Mouse (Mus musculus): ENCODE measurements around the gene Acer1. TPM values are rescaled to one million over a fixed set of nuclear protein-coding genes. Genes with fewer than 3 reads are reported as not detected.
A peak's percentile ranks its signal among the peaks of the same experiment; 100 is the strongest.

The Acer1 gene
- polyA plus RNA-seq, 1 experiment from 2014 or later: not detected

DNA sequence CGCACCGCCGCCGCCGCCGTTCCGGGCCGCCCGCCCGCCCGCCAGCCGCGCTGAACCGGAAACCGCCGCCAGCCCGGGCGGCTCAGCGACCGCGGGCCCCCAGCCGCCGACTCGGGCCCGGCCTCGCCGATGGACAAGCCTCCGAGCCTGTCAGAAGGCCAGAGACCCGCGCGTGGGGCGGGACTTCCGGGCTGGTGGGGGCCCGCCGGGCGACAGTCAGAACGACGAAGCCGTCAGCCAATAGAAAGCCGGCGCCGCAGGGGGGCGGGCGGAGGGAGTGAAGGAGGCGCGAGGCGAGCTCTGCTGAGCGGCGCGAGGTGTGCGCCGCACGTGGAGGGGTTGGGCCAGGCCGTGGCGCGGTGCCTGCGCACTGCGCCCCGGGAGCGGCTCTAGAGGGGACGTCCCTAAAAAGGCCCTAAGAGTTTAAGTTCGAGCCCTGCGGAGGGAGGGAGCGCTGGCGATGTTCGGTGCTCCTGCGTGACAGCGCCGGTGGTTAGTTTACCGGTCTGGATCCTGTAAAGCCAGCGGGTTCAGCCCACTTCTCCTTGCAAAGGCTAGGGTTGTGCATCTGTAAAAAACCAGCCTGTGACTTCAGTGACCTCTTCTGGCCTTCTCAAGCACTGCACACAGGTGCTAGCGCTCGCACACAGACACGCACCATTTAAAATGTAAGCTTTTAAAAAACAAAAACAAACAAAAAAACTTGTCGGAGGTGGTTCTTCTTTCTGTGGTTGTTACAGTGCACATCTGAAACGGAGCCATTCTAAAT is 46.4 kb downstream of the Acer1 start, which contains the start of gene Mllt1:
Gene Mllt1 (minus strand): TSS at position 53 of the 769 bp plus-strand sequence.
- H3K27me3 ChIP-seq (ENCODE audit: control insufficient read depth, insufficient read depth, low read depth, low read length): no peaks in the 10 kb centered on the region
- peak within 1 kb of the TSS; percentile 92 for H3K4me3 ChIP-seq (ENCODE audit: low read depth, low read length)
- H3K27ac ChIP-seq (ENCODE audit: low read length): peak within 1 kb of the TSS; percentile 86
- H3K9ac ChIP-seq (ENCODE audit: low read depth, low read length): peak within 1 kb of the TSS; percentile 88
- 3% methylated on average over 68 of the region's 76 CpGs for WGBS
- H3K4me1 ChIP-seq (ENCODE audit: control insufficient read depth, insufficient read depth, low read length): peaks cover 31% of the 10 kb centered on the region
- peak within 1 kb of the TSS; percentile 73 for H3K4me2 ChIP-seq (ENCODE audit: low read length)
- H3K9me3 ChIP-seq (replicated peaks; ENCODE audit: control insufficient read depth, low read length, poor library complexity, severe bottlenecking): no peaks in the 10 kb centered on the region
- H3K36me3 ChIP-seq (ENCODE audit: control insufficient read depth, insufficient read depth, low read length): no peaks in the 10 kb centered on the region
- peak; percentile 99 for ATAC-seq

DNA sequence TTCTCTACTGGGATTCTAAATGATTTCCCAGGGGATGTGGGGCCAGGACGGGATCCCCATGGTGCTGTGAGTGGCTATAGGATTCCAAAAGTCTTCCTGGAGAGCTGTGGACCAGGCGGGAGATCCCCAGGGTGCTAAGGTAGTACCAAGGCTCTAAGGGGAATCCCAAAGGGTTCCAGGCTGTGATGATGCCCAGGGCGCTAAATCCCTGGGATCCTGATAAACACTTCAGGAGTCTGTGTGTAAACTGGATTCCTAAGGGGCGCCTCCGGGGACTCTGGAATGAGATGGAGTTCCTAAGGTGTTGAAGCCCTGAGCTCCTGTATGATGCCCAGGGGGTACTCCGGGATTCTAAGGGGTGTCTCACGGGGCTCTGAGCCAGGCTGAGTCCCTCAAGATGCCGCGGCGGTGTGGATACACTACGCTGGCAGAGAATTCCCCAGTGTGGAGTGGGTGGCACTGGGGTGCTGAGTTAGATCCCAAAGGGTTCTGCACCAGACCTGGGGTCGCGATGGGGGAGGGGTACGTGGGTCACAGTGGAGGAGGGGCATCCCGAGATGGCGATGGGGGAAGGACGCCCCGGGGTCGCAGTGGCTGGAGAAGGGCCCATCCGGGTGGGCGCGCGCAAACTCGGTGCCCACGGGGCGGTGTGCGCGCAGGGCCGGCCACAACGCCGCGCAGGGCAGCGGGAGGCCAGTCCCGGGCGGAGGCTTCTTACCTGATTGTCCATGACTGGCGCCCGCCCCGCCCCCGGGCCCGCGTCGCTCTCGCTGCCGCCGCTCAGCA is 47.2 kb downstream of the Acer1 start:
- ATAC-seq: peak; percentile 59
- Histone ChIP-seq H3K4me1 (ENCODE audit: control insufficient read depth, insufficient read depth, low read length) (peaks cover 34% of the 10 kb centered on the region), H3K27me3 (ENCODE audit: control insufficient read depth, insufficient read depth, low read depth, low read length) (no peaks in the 10 kb centered on the region), H3K9ac (ENCODE audit: low read depth, low read length) (peak overlapping the region; percentile 88), H3K36me3 (ENCODE audit: control insufficient read depth, insufficient read depth, low read length) (no peaks in the 10 kb centered on the region), H3K4me2 (ENCODE audit: low read length) (peak overlapping the region; percentile 73), H3K4me3 (ENCODE audit: low read depth, low read length) (peak overlapping the region; percentile 92), H3K27ac (ENCODE audit: low read length) (peak overlapping the region; percentile 86), H3K9me3 (replicated peaks; ENCODE audit: control insufficient read depth, low read length, poor library complexity, severe bottlenecking) (no peaks in the 10 kb centered on the region)
- WGBS: 1% methylated on average over 42 of the region's 45 CpGs

GRCm38 (mm10) chr17:56933395-56933794 is 48.5 kb downstream of the Acer1 start:
- H3K4me2 ChIP-seq (ENCODE audit: low read length): peak overlapping the region; percentile 73
- H3K4me3 ChIP-seq (ENCODE audit: low read depth, low read length): no peak overlapping the region

GRCm38 (mm10) chr17:56930026-56930425 is 51.9 kb downstream of the Acer1 start:
- Histone ChIP-seq H3K27me3 (ENCODE audit: control insufficient read depth, insufficient read depth, low read depth, low read length) (no peaks in the 10 kb centered on the region), H3K36me3 (ENCODE audit: control insufficient read depth, insufficient read depth, low read length) (peaks cover 3% of the 10 kb centered on the region; the same call in 1 of the 2 replicates), H3K4me2 (ENCODE audit: low read length) (no peak overlapping the region), H3K9me3 (replicated peaks; ENCODE audit: control insufficient read depth, low read length, poor library complexity, severe bottlenecking) (no peaks in the 10 kb centered on the region), H3K9ac (ENCODE audit: low read depth, low read length) (no peak overlapping the region), H3K4me3 (ENCODE audit: low read depth, low read length) (no peak overlapping the region), H3K27ac (ENCODE audit: low read length) (no peak overlapping the region), H3K4me1 (ENCODE audit: control insufficient read depth, insufficient read depth, low read length) (peaks cover 34% of the 10 kb centered on the region)
- 94% methylated on average over 8 of the region's 8 CpGs for WGBS
- ATAC-seq: no peak

More at GRCm38 (mm10) chr17:56933395-56933794, 48.5 kb downstream of the Acer1 start:
- Histone ChIP-seq H3K36me3 (ENCODE audit: control insufficient read depth, insufficient read depth, low read length) (no peaks in the 10 kb centered on the region), H3K9ac (ENCODE audit: low read depth, low read length) (no peak overlapping the region), H3K27ac (ENCODE audit: low read length) (no peak overlapping the region), H3K9me3 (replicated peaks; ENCODE audit: control insufficient read depth, low read length, poor library complexity, severe bottlenecking) (no peaks in the 10 kb centered on the region), H3K27me3 (ENCODE audit: control insufficient read depth, insufficient read depth, low read depth, low read length) (no peaks in the 10 kb centered on the region), H3K4me1 (ENCODE audit: control insufficient read depth, insufficient read depth, low read length) (peaks cover 34% of the 10 kb centered on the region)
- 88% methylated on average over 2 of the region's 2 CpGs for WGBS
- ATAC-seq: no peak

DNA sequence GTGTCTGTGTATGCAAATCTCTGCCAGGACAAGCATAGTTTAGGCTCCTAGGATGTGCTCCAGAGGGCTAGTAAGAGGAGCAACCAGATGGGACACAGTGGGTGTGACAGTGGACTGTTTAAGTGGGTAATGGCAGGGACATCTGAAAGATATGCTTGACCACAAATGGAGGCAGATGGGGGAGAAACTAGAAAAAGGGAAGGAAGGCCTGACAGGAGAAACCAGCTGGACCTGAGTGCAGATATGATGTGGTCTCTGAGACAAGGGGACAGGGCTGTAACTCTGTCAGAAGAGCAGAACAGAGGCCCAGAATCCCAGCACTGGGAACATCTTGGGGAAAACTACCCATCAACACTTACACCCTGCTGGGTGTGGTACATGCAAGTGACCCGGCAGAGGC is 52.4 kb downstream of the Acer1 start:
- Histone ChIP-seq H3K9ac (ENCODE audit: low read depth, low read length) (no peak overlapping the region), H3K4me2 (ENCODE audit: low read length) (no peak overlapping the region), H3K4me3 (ENCODE audit: low read depth, low read length) (no peak overlapping the region), H3K9me3 (replicated peaks; ENCODE audit: control insufficient read depth, low read length, poor library complexity, severe bottlenecking) (no peaks in the 10 kb centered on the region), H3K27me3 (ENCODE audit: control insufficient read depth, insufficient read depth, low read depth, low read length) (no peaks in the 10 kb centered on the region), H3K27ac (ENCODE audit: low read length) (no peak overlapping the region), H3K36me3 (ENCODE audit: control insufficient read depth, insufficient read depth, low read length) (peaks cover 3% of the 10 kb centered on the region; the same call in 1 of the 2 replicates), H3K4me1 (ENCODE audit: control insufficient read depth, insufficient read depth, low read length) (peaks cover 33% of the 10 kb centered on the region)
- WGBS: 80% methylated on average over 1 of the region's 1 CpGs
- no peak for ATAC-seq

DNA sequence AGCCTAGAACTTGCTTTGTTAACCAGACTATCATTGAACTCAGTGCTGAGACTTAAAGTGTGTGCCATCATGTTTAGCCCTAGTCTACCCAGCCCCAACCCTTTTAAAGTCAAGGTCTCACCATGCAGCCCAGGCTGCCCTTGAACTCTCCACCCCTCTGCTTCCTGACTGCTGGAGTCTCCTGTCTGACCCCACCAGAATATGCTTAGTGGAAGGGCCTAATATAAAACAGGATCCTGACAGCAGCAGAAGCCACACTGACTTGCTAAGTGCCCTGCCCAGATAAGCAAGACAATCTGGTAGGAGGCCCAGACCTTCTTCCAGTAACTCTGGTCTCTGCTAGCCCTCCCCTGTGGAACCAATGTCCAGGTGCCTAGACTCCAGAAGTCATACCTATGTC is 52.8 kb downstream of the Acer1 start:
- Histone ChIP-seq H3K4me1 (ENCODE audit: control insufficient read depth, insufficient read depth, low read length) (peaks cover 29% of the 10 kb centered on the region), H3K9ac (ENCODE audit: low read depth, low read length) (no peak overlapping the region), H3K4me3 (ENCODE audit: low read depth, low read length) (no peak overlapping the region), H3K27ac (ENCODE audit: low read length) (no peak overlapping the region), H3K9me3 (replicated peaks; ENCODE audit: control insufficient read depth, low read length, poor library complexity, severe bottlenecking) (no peaks in the 10 kb centered on the region), H3K27me3 (ENCODE audit: control insufficient read depth, insufficient read depth, low read depth, low read length) (no peaks in the 10 kb centered on the region), H3K4me2 (ENCODE audit: low read length) (no peak overlapping the region), H3K36me3 (ENCODE audit: control insufficient read depth, insufficient read depth, low read length) (peaks cover 3% of the 10 kb centered on the region; the same call in 1 of the 2 replicates)
- ATAC-seq: no peak

DNA sequence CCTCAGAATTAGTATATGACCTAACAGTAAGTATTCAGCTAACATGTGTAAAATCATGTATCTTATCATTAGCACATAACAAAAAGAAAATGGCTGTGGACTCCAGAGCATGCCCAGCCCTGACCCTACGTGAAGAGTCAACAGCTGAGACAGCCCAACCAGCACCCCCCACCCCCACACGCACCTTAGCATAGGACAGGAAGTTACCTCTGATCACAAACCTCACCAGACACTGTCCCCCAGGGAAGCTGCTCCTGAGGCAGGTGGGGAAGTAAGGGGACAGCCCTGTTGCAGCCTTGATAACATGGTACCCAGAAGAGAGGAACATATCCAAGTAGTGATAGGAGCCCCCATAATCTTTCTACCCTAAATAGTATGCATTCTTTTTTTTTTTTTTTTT is 55.9 kb downstream of the Acer1 start:
- Histone ChIP-seq H3K9me3 (replicated peaks; ENCODE audit: control insufficient read depth, low read length, poor library complexity, severe bottlenecking) (no peaks in the 10 kb centered on the region), H3K27ac (ENCODE audit: low read length) (no peak overlapping the region), H3K4me3 (ENCODE audit: low read depth, low read length) (no peak overlapping the region), H3K27me3 (ENCODE audit: control insufficient read depth, insufficient read depth, low read depth, low read length) (no peaks in the 10 kb centered on the region), H3K36me3 (ENCODE audit: control insufficient read depth, insufficient read depth, low read length) (peaks cover 5% of the 10 kb centered on the region; the same call in 1 of the 2 replicates), H3K4me2 (ENCODE audit: low read length) (no peak overlapping the region), H3K4me1 (ENCODE audit: control insufficient read depth, insufficient read depth, low read length) (peaks cover 3% of the 10 kb centered on the region; the same call in 1 of the 2 replicates), H3K9ac (ENCODE audit: low read depth, low read length) (no peak overlapping the region)
- ATAC-seq: no peak
- 89% methylated on average over 2 of the region's 2 CpGs for WGBS

DNA sequence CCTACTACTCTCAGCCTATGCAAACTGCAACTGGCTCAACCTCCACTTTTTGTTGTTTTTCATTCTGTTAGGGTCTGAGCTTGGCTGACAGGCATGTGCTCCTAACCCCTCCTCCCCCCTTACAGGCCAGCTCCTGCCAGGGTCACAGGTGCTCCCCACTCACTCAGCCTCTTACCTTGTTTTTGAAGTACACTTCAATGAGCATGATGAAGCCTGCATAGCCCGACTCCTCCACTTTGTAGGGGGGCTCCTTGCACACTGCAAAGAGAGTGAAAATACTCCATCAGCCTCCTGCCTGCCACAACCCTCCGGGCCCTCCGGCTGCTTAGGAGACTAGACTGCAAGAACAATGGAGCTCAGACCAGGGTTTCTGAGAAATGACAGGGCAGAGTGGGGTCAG is 62.2 kb downstream of the Acer1 start:
- H3K4me1 ChIP-seq (ENCODE audit: control insufficient read depth, insufficient read depth, low read length): no peaks in the 10 kb centered on the region
- no peak overlapping the region for H3K27ac ChIP-seq (ENCODE audit: low read length)
- 80% methylated on average over 3 of the region's 3 CpGs for WGBS
- peaks cover 18% of the 10 kb centered on the region; the same call in 1 of the 2 replicates for H3K36me3 ChIP-seq (ENCODE audit: control insufficient read depth, insufficient read depth, low read length)
- H3K4me2 ChIP-seq (ENCODE audit: low read length): no peak overlapping the region
- no peaks in the 10 kb centered on the region for H3K9me3 ChIP-seq (replicated peaks; ENCODE audit: control insufficient read depth, low read length, poor library complexity, severe bottlenecking)
- ATAC-seq: no peak
- H3K9ac ChIP-seq (ENCODE audit: low read depth, low read length): no peak overlapping the region
- no peaks in the 10 kb centered on the region for H3K27me3 ChIP-seq (ENCODE audit: control insufficient read depth, insufficient read depth, low read depth, low read length)
- no peak overlapping the region for H3K4me3 ChIP-seq (ENCODE audit: low read depth, low read length)

DNA sequence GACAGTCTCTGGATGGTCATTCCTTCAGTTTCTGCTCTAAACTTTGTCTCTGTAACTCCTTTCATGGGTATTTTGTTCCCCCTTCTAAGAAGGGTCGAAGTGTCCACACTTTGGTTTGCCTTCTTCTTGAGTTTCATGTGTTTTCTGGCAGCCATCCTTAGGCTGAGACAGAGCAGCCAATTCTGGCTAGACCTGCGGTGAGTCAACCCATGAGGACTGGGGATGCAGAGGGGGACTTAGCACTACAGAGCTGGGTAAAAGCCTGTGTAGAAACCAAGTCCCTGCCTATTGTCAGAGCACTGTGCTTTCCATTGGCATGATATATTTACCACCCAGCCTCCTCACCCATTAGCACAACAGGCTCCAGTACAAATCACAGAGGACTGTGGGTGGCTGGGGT is 64.8 kb downstream of the Acer1 start:
- Histone ChIP-seq H3K27me3 (ENCODE audit: control insufficient read depth, insufficient read depth, low read depth, low read length) (no peaks in the 10 kb centered on the region), H3K4me3 (ENCODE audit: low read depth, low read length) (no peak overlapping the region), H3K4me2 (ENCODE audit: low read length) (no peak overlapping the region), H3K9me3 (replicated peaks; ENCODE audit: control insufficient read depth, low read length, poor library complexity, severe bottlenecking) (no peaks in the 10 kb centered on the region), H3K9ac (ENCODE audit: low read depth, low read length) (no peak overlapping the region), H3K4me1 (ENCODE audit: control insufficient read depth, insufficient read depth, low read length) (no peaks in the 10 kb centered on the region), H3K27ac (ENCODE audit: low read length) (no peak overlapping the region), H3K36me3 (ENCODE audit: control insufficient read depth, insufficient read depth, low read length) (peaks cover 25% of the 10 kb centered on the region)
- 93% methylated on average over 2 of the region's 2 CpGs for WGBS
- ATAC-seq: no peak

Data from midbrain, embryonic 16.5 days (tissue).